Mouse (Mus musculus): Measurements from ENCODE around the gene Phactr3. TPM values are rescaled to one million over a fixed set of nuclear protein-coding genes. Genes with fewer than 3 reads are reported as not detected.

Phactr3 gene
- polyA plus RNA-seq, 1 experiment from 2014 or later, result 0.39 TPM

GRCm38 (mm10) chr2:178324410-178324809 lies 205.6 kb downstream of the Phactr3 start:
- Histone ChIP-seq H3K4me3 (replicated peaks; ENCODE audit: low read depth, low read length) (no peak overlapping the region), H3K4me2 (ENCODE audit: low read length) (no peak overlapping the region), H3K27ac (no peak overlapping the region), H3K36me3 (ENCODE audit: insufficient read depth, low read length) (no peaks in the 10 kb centered on the region), H3K27me3 (ENCODE audit: insufficient read depth, low read length) (no peaks in the 10 kb centered on the region), H3K4me1 (replicated peaks; ENCODE audit: insufficient read depth, low read length) (no peaks in the 10 kb centered on the region), H3K9me3 (replicated peaks; ENCODE audit: low read length) (no peaks in the 10 kb centered on the region), H3K9ac (ENCODE audit: low read depth, low read length) (no peak overlapping the region)
- ATAC-seq (replicated peaks; ENCODE audit: low FRiP score, low read depth) (no peak), DNase-seq (ENCODE audit: low spot score) (no peak)
- WGBS, result 92% methylated on average over 3 of the region's 3 CpGs
- no peak for TF ChIP-seq CTCF (IDR thresholded peaks at IDR 0.05; ENCODE audit: low read depth)

- H3K9ac ChIP-seq (ENCODE audit: low read depth, low read length), result no peak overlapping the region
- 76% methylated on average over 4 of the region's 4 CpGs for WGBS
- no peak overlapping the region for H3K4me3 ChIP-seq (replicated peaks; ENCODE audit: low read depth, low read length)
- H3K36me3 ChIP-seq (ENCODE audit: insufficient read depth, low read length), result no peaks in the 10 kb centered on the region
- H3K9me3 ChIP-seq (replicated peaks; ENCODE audit: low read length), result no peaks in the 10 kb centered on the region
- H3K27ac ChIP-seq, result no peak overlapping the region
- H3K4me2 ChIP-seq (ENCODE audit: low read length), result no peak overlapping the region
- H3K27me3 ChIP-seq (ENCODE audit: insufficient read depth, low read length), result no peaks in the 10 kb centered on the region
- no peaks in the 10 kb centered on the region for H3K4me1 ChIP-seq (replicated peaks; ENCODE audit: insufficient read depth, low read length)
- DNase-seq (ENCODE audit: low spot score) (no peak), ATAC-seq (replicated peaks; ENCODE audit: low FRiP score, low read depth) (no peak)
- TF ChIP-seq CTCF (IDR thresholded peaks at IDR 0.05; ENCODE audit: low read depth), result no peak
Measured at GRCm38 (mm10) chr2:178324818-178325217, 206.0 kb downstream of the Phactr3 start.

GRCm38 (mm10) chr2:178326067-178326466 lies 207.3 kb downstream of the Phactr3 start:
- WGBS, result 94% methylated on average over 10 of the region's 10 CpGs
- H3K9ac ChIP-seq (ENCODE audit: low read depth, low read length), result no peak overlapping the region
- H3K4me2 ChIP-seq (ENCODE audit: low read length), result no peak overlapping the region
- H3K4me1 ChIP-seq (replicated peaks; ENCODE audit: insufficient read depth, low read length), result no peaks in the 10 kb centered on the region
- H3K36me3 ChIP-seq (ENCODE audit: insufficient read depth, low read length), result no peaks in the 10 kb centered on the region
- DNase-seq (ENCODE audit: low spot score), result no peak
- no peak for TF ChIP-seq CTCF (IDR thresholded peaks at IDR 0.05; ENCODE audit: low read depth)
- no peak for ATAC-seq (replicated peaks; ENCODE audit: low FRiP score, low read depth)
- no peak overlapping the region for H3K27ac ChIP-seq
- H3K9me3 ChIP-seq (replicated peaks; ENCODE audit: low read length), result no peaks in the 10 kb centered on the region
- H3K4me3 ChIP-seq (replicated peaks; ENCODE audit: low read depth, low read length), result no peak overlapping the region
- no peaks in the 10 kb centered on the region for H3K27me3 ChIP-seq (ENCODE audit: insufficient read depth, low read length)

- Histone ChIP-seq H3K36me3 (ENCODE audit: insufficient read depth, low read length) (no peaks in the 10 kb centered on the region), H3K9ac (ENCODE audit: low read depth, low read length) (no peak overlapping the region), H3K27ac (no peak overlapping the region), H3K4me3 (replicated peaks; ENCODE audit: low read depth, low read length) (no peak overlapping the region), H3K4me2 (ENCODE audit: low read length) (no peak overlapping the region), H3K4me1 (replicated peaks; ENCODE audit: insufficient read depth, low read length) (no peaks in the 10 kb centered on the region), H3K9me3 (replicated peaks; ENCODE audit: low read length) (no peaks in the 10 kb centered on the region), H3K27me3 (ENCODE audit: insufficient read depth, low read length) (no peaks in the 10 kb centered on the region)
- TF ChIP-seq CTCF (IDR thresholded peaks at IDR 0.05; ENCODE audit: low read depth), result no peak
- ATAC-seq (replicated peaks; ENCODE audit: low FRiP score, low read depth), result no peak
- DNase-seq (ENCODE audit: low spot score), result no peak
- 14% methylated on average over 5 of the region's 5 CpGs for WGBS
Measured at GRCm38 (mm10) chr2:178326750-178327465, 208.1 kb downstream of the Phactr3 start.

- Histone ChIP-seq H3K9me3 (replicated peaks; ENCODE audit: low read length) (no peaks in the 10 kb centered on the region), H3K4me2 (ENCODE audit: low read length) (no peak overlapping the region), H3K4me1 (replicated peaks; ENCODE audit: insufficient read depth, low read length) (no peaks in the 10 kb centered on the region), H3K27me3 (ENCODE audit: insufficient read depth, low read length) (no peaks in the 10 kb centered on the region), H3K36me3 (ENCODE audit: insufficient read depth, low read length) (no peaks in the 10 kb centered on the region), H3K4me3 (replicated peaks; ENCODE audit: low read depth, low read length) (no peak overlapping the region), H3K9ac (ENCODE audit: low read depth, low read length) (no peak overlapping the region), H3K27ac (no peak overlapping the region)
- no peak for TF ChIP-seq CTCF (IDR thresholded peaks at IDR 0.05; ENCODE audit: low read depth)
- no peak; the same call in 1 of the 2 replicates for ATAC-seq (replicated peaks; ENCODE audit: low FRiP score, low read depth)
- WGBS, result 12% methylated on average over 12 of the region's 12 CpGs
- DNase-seq (ENCODE audit: low spot score), result peak; percentile 54
Measured at GRCm38 (mm10) chr2:178327466-178328040, 208.8 kb downstream of the Phactr3 start.

- no peaks in the 10 kb centered on the region for H3K9me3 ChIP-seq (replicated peaks; ENCODE audit: low read length)
- H3K9ac ChIP-seq (ENCODE audit: low read depth, low read length), result no peak overlapping the region
- 81% methylated on average over 5 of the region's 5 CpGs for WGBS
- no peaks in the 10 kb centered on the region for H3K27me3 ChIP-seq (ENCODE audit: insufficient read depth, low read length)
- H3K4me1 ChIP-seq (replicated peaks; ENCODE audit: insufficient read depth, low read length), result no peaks in the 10 kb centered on the region
- ATAC-seq (replicated peaks; ENCODE audit: low FRiP score, low read depth) (no peak), DNase-seq (ENCODE audit: low spot score) (no peak)
- H3K4me2 ChIP-seq (ENCODE audit: low read length), result no peak overlapping the region
- H3K27ac ChIP-seq, result no peak overlapping the region
- H3K4me3 ChIP-seq (replicated peaks; ENCODE audit: low read depth, low read length), result no peak overlapping the region
- no peaks in the 10 kb centered on the region for H3K36me3 ChIP-seq (ENCODE audit: insufficient read depth, low read length)
- no peak for TF ChIP-seq CTCF (IDR thresholded peaks at IDR 0.05; ENCODE audit: low read depth)
Measured at GRCm38 (mm10) chr2:178329551-178329950, 210.8 kb downstream of the Phactr3 start.
